31 mouse cellular contexts compared by ENCODE assay signal in the genomic region with DNA sequence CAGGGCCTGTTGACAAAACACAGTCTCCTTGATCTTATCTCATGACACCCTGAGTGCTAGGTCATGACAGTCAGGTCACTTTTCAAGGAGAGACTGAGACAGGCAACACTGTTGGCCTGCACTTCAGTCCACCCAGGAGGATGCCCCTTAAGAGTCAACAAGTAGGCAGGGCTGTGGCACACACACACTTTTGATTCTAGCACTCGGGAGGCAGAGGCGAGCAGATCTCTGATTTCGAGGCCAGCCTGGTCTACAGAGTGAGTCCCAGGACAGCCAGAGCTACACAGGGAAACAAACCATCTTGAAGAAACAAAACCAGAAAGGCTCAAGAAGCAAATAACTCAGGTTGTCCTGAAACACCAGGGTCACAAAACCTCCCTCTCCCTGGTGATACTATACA.
"Had no signal": no experiment of that assay in that cellular context is flagged by ENCODE, and none has a peak within 500 bp of the region (broad histone marks: within the 10 kb centered on the region; RNA-seq: fewer than 3 reads in every experiment).

No protein-coding gene starts in this region.

- H3K9ac ChIP-seq: limb, embryonic 12.5 days; limb, embryonic 13.5 days; limb, embryonic 15.5 days; liver, embryonic 12.5 days; liver, embryonic 14.5 days; liver, embryonic 15.5 days; lung, embryonic 14.5 days; lung, embryonic 15.5 days; midbrain, embryonic 12.5 days; midbrain, embryonic 13.5 days; midbrain, embryonic 15.5 days; neural tube, embryonic 12.5 days; neural tube, embryonic 13.5 days had no signal

- ATAC-seq: liver, embryonic 12.5 days; lung, postnatal 0 days; midbrain, embryonic 13.5 days; midbrain, embryonic 15.5 days; midbrain, embryonic 16.5 days had no signal

- H3K9me3 ChIP-seq: limb, embryonic 10.5 days; limb, embryonic 12.5 days; limb, embryonic 13.5 days; limb, embryonic 15.5 days; liver, embryonic 12.5 days; liver, embryonic 15.5 days; lung, embryonic 15.5 days; megakaryocyte, embryonic 14.5 days; midbrain, embryonic 10.5 days; midbrain, embryonic 12.5 days; midbrain, embryonic 13.5 days; midbrain, embryonic 15.5 days; neural tube, embryonic 12.5 days; neural tube, embryonic 13.5 days had no signal

- H3K27me3 ChIP-seq: limb, embryonic 12.5 days; limb, embryonic 13.5 days; limb, embryonic 15.5 days; lung, embryonic 15.5 days; midbrain, embryonic 12.5 days; midbrain, embryonic 13.5 days; midbrain, embryonic 15.5 days; neural tube, embryonic 12.5 days; neural tube, embryonic 13.5 days had no signal

- H3K4me3 ChIP-seq: left cerebral cortex, adult 2 months; limb, embryonic 10.5 days; limb, embryonic 12.5 days; limb, embryonic 13.5 days; limb, embryonic 15.5 days; liver, embryonic 12.5 days; liver, embryonic 15.5 days; lung, embryonic 15.5 days; megakaryocyte, embryonic 14.5 days; midbrain, embryonic 10.5 days; midbrain, embryonic 12.5 days; midbrain, embryonic 13.5 days; midbrain, embryonic 15.5 days; myocyte; neural tube, embryonic 12.5 days; neural tube, embryonic 13.5 days had no signal

- DNase-seq: left cerebral cortex, postnatal 4 days; liver; lung, adult 18-20 months; lung, adult 2 months; lung, embryonic 14.5 days; lung, postnatal 10 days; lung, postnatal 14 days; lung, postnatal 36 days; lung, postnatal 4 days; midbrain, embryonic 14.5 days had no signal

- H3K27ac ChIP-seq: left cerebral cortex, adult 2 months; limb, embryonic 10.5 days; limb, embryonic 12.5 days; limb, embryonic 13.5 days; limb, embryonic 15.5 days; liver, embryonic 12.5 days; liver, embryonic 14.5 days; lung, embryonic 15.5 days; macrophage; midbrain, embryonic 10.5 days; midbrain, embryonic 12.5 days; midbrain, embryonic 13.5 days; midbrain, embryonic 15.5 days; neural tube, embryonic 12.5 days; neural tube, embryonic 13.5 days had no signal

- H3K4me2 ChIP-seq: limb, embryonic 12.5 days; limb, embryonic 13.5 days; limb, embryonic 15.5 days; liver, embryonic 11.5 days; liver, embryonic 12.5 days; liver, embryonic 15.5 days; lung, embryonic 14.5 days; lung, embryonic 15.5 days; midbrain, embryonic 12.5 days; midbrain, embryonic 13.5 days; midbrain, embryonic 15.5 days; neural tube, embryonic 12.5 days; neural tube, embryonic 13.5 days had no signal

- H3K36me3 ChIP-seq: limb, embryonic 10.5 days; limb, embryonic 12.5 days; limb, embryonic 13.5 days; limb, embryonic 15.5 days; liver, embryonic 12.5 days; liver, embryonic 15.5 days; lung, embryonic 15.5 days; midbrain, embryonic 10.5 days; midbrain, embryonic 12.5 days; midbrain, embryonic 13.5 days; midbrain, embryonic 15.5 days; neural tube, embryonic 12.5 days; neural tube, embryonic 13.5 days had no signal
